Mouse (Mus musculus) CH12.LX (cell line): Measurements from ENCODE around the gene Dcp1b. TPM values are rescaled to one million over a fixed set of nuclear protein-coding genes. Genes with fewer than 3 reads are reported as not detected.
"Not testable (repeated sequence)": the region's sequence is repeated elsewhere in the genome, so short reads cannot be mapped to it uniquely, and the experiment has no call there.

ENCODE experiments used
- DNase-seq: peaks from one replicate; pipeline ENCODE4 v3.0.0-alpha.2; 2013; ENCODE audit errors: extremely low read depth
- H3K27ac ChIP-seq: 2 replicates; pipeline ENCODE4 v1.5.1; 2012; ENCODE audit warnings: low read depth, mild to moderate bottlenecking, control low read depth, moderate library complexity; ENCODE audit not compliant: insufficient read depth
- H3K27me3 ChIP-seq: replicated peaks from 2 replicates; pipeline ENCODE3; 2012; ENCODE audit warnings: inconsistent platforms
- H3K36me3 ChIP-seq, 2 experiments: replicated peaks in 1 of 2; 2 replicates each; pipeline versions ENCODE3 to v1.6.1; 2012; ENCODE audit warnings: inconsistent platforms in 1 of 2, low read length in 1 of 2, mild to moderate bottlenecking in 1 of 2, mixed read lengths in 1 of 2, moderate library complexity in 1 of 2; ENCODE audit not compliant: control insufficient read depth in 1 of 2, insufficient read depth in 1 of 2
- H3K4me1 ChIP-seq, 2 experiments: 2 replicates each; pipeline ENCODE4 v1.6.1; 2012; ENCODE audit warnings: inconsistent platforms in 1 of 2, moderate library complexity in 1 of 2; ENCODE audit not compliant: insufficient read depth in 2 of 2, control insufficient read depth in 1 of 2
- H3K4me2 ChIP-seq: 2 replicates; pipeline ENCODE4 v1.6.1; 2012; ENCODE audit warnings: low read depth, mild to moderate bottlenecking, control low read depth; ENCODE audit not compliant: poor library complexity, insufficient read depth, severe bottlenecking
- H3K4me3 ChIP-seq, 3 experiments: fragments of 150-350 bp in 1 of 3; sonication (generic) in 1 of 3; replicated peaks in 1 of 3; 2 replicates each; pipeline versions ENCODE3 to v1.5.1; 2011 to 2012; ENCODE audit warnings: low read depth in 2 of 3, low read length in 2 of 3, mild to moderate bottlenecking in 2 of 3, moderate library complexity in 2 of 3, control low read depth in 1 of 3, improper control_type of control experiment in 1 of 3, inconsistent platforms in 1 of 3, mixed read lengths in 1 of 3; ENCODE audit not compliant: poor library complexity in 1 of 3
- H3K79me2 ChIP-seq: replicated peaks from 2 replicates; pipeline ENCODE4 v1.6.1; 2012; ENCODE audit warnings: mild to moderate bottlenecking, moderate library complexity; ENCODE audit not compliant: control insufficient read depth, poor library complexity, insufficient read depth, severe bottlenecking; ENCODE audit errors: extremely low read depth
- H3K9ac ChIP-seq: 2 replicates; pipeline ENCODE4 v1.6.1; 2012; ENCODE audit warnings: low read depth, mild to moderate bottlenecking, control low read depth, moderate library complexity; ENCODE audit not compliant: insufficient read depth
- H3K9me3 ChIP-seq: replicated peaks from 2 replicates; pipeline ENCODE3; 2012; ENCODE audit warnings: low read length, inconsistent platforms, mixed read lengths
- CHD2 ChIP-seq: IDR thresholded peaks from 2 replicates; pipeline ENCODE4 v1.6.1; 2011; ENCODE audit warnings: low read length, improper control_type of control experiment
- CTCF ChIP-seq, 2 experiments: IDR thresholded peaks in 1 of 2; conservative IDR thresholded peaks in 1 of 2; 2 replicates each; pipeline ENCODE4 v1.5.1; 2011 to 2012; ENCODE audit warnings: low read depth in 2 of 2, low read length in 2 of 2, improper control_type of control experiment in 1 of 2, inconsistent platforms in 1 of 2, mild to moderate bottlenecking in 1 of 2, moderate library complexity in 1 of 2
- GABPA ChIP-seq: IDR thresholded peaks from 2 replicates; pipeline ENCODE4 v1.6.1; 2012; ENCODE audit warnings: low read depth, low read length, improper control_type of control experiment, inconsistent platforms; ENCODE audit not compliant: insufficient replicate concordance
- JUN ChIP-seq: IDR thresholded peaks from 2 replicates; pipeline ENCODE4 v1.6.1; 2011; ENCODE audit warnings: low read depth, mild to moderate bottlenecking, low read length, improper control_type of control experiment, moderate library complexity; ENCODE audit not compliant: insufficient read depth
- JUND ChIP-seq: conservative IDR thresholded peaks from 2 replicates; pipeline ENCODE4 v1.6.1; 2011; ENCODE audit warnings: low read depth, low read length, improper control_type of control experiment
- KAT2A ChIP-seq: IDR thresholded peaks from 2 replicates; pipeline ENCODE4 v1.6.1; 2012; ENCODE audit warnings: low read length, improper control_type of control experiment, inconsistent platforms; ENCODE audit not compliant: insufficient replicate concordance
- MAX ChIP-seq: IDR thresholded peaks from 2 replicates; pipeline ENCODE4 v1.6.1; 2011; ENCODE audit warnings: low read length, improper control_type of control experiment
- MAZ ChIP-seq: IDR thresholded peaks from 2 replicates; pipeline ENCODE4 v1.6.1; 2012; ENCODE audit warnings: low read depth, mild to moderate bottlenecking, inconsistent platforms, low read length, improper control_type of control experiment, moderate library complexity
- NELFE ChIP-seq: IDR thresholded peaks from 2 replicates; pipeline ENCODE4 v1.6.1; 2011; ENCODE audit warnings: low read depth, low read length, improper control_type of control experiment
- PAX5 ChIP-seq: IDR thresholded peaks from 2 replicates; pipeline ENCODE4 v1.6.1; 2012; ENCODE audit warnings: low read length, inconsistent platforms, mixed read lengths
- POLR2A ChIP-seq: IDR thresholded peaks from 2 replicates; pipeline ENCODE4 v1.6.1; 2011; ENCODE audit warnings: low read depth, mild to moderate bottlenecking, improper control_type of control experiment, low read length
- POLR2AphosphoS2 ChIP-seq: IDR thresholded peaks from 2 replicates; pipeline ENCODE4 v1.6.1; 2011; ENCODE audit warnings: low read depth, low read length, improper control_type of control experiment
- RAD21 ChIP-seq: IDR thresholded peaks from 2 replicates; pipeline ENCODE4 v1.6.1; 2011; ENCODE audit warnings: low read depth, mild to moderate bottlenecking, low read length, improper control_type of control experiment, moderate library complexity
- SIN3A ChIP-seq: IDR thresholded peaks from 2 replicates; pipeline ENCODE4 v1.6.1; 2012; ENCODE audit warnings: low read length, improper control_type of control experiment, inconsistent platforms
- SMC3 ChIP-seq: IDR thresholded peaks from 2 replicates; pipeline ENCODE4 v1.6.1; 2011; ENCODE audit warnings: low read depth, low read length, improper control_type of control experiment
- TBP ChIP-seq: conservative IDR thresholded peaks from 2 replicates; pipeline ENCODE4 v1.6.1; 2011; ENCODE audit warnings: low read depth, low read length, improper control_type of control experiment
- ZC3H11A ChIP-seq: IDR thresholded peaks from 2 replicates; pipeline ENCODE4 v1.6.1; 2012; ENCODE audit warnings: low read depth, mild to moderate bottlenecking, inconsistent platforms, low read length, improper control_type of control experiment
- ZNF384 ChIP-seq: IDR thresholded peaks from 2 replicates; pipeline ENCODE4 v1.6.1; 2012; ENCODE audit warnings: low read depth, low read length, improper control_type of control experiment, inconsistent platforms
- dilution Hi-C: fragments of 300-500 bp; cut with MboI; formaldehyde crosslinking; loops from 2 replicates; pipeline ENCODE4 v1.14.3; 2020; ENCODE audit warnings: low sequenced_read_pairs; ENCODE audit not compliant: extremely low pct_unique_long_range_greater_than_20kb, extremely low pct_ligation_motif_present
- in situ Hi-C: fragments of 300-500 bp; cut with MboI; formaldehyde crosslinking; loops from 3 replicates; pipeline ENCODE4 v1.14.3; 2019; ENCODE audit warnings: low sequenced_read_pairs, low pct_ligation_motif_present, low pct_unique_long_range_greater_than_20kb, mixed read lengths
- polyA plus RNA-seq: library from polyadenylated mRNA; unstranded; fragments of >175 nt; gene quantifications from 2 replicates; pipeline ENCODE4 v1.2.1, GENCODE M21; 2012; ENCODE audit warnings: low read depth; ENCODE audit not compliant: insufficient read length
- total RNA-seq, 2 experiments: library from RNA; depleted of rRNA; stranded (reverse); fragments of 300-350 nt in 1 of 2; fragments of >200 nt in 1 of 2; gene quantifications; 2 replicates each; pipeline ENCODE4 v1.2.3; 2012 to 2014

Dcp1b gene
- total and polyA plus RNA-seq, 3 experiments, result 1.6 to 2.5 (median 2.2) TPM

- Histone ChIP-seq H3K4me2 (no peak overlapping the region), H3K9me3 (no peaks in the 10 kb centered on the region), H3K36me3 (peaks cover 2% of the 10 kb centered on the region in 2 experiments), H3K4me3 (no peak overlapping the region), H3K27me3 (no peaks in the 10 kb centered on the region), H3K79me2 (no peaks in the 10 kb centered on the region), H3K27ac (no peak overlapping the region), H3K9ac (no peak overlapping the region), H3K4me1 (peaks cover 0 to 4% of the 10 kb centered on the region in 2 experiments; a peak in 1 of 4 replicates)
- dilution Hi-C loops, result no loop called here
- in situ Hi-C loops, result no loop called here
- no peak for DNase-seq
- TF ChIP-seq JUN, result no peak
- TF ChIP-seq CTCF (conservative IDR thresholded peaks at IDR 0.05 in 1 of 2, IDR thresholded peaks at IDR 0.05 in 1 of 2; ENCODE audit: low read depth in 2 of 2, low read length in 2 of 2), result no peak
- TF ChIP-seq SMC3, result no peak
- TF ChIP-seq SIN3A, result no peak
- TF ChIP-seq MAX, result no peak
- no peak for TF ChIP-seq POLR2AphosphoS2
- no peak for TF ChIP-seq NELFE
- TF ChIP-seq JUND, result no peak
- no peak for TF ChIP-seq TBP
- no peak for TF ChIP-seq CHD2
- no peak for TF ChIP-seq KAT2A
- no peak for TF ChIP-seq ZC3H11A
- TF ChIP-seq GABPA, result no peak
- TF ChIP-seq POLR2A, result no peak
- no peak for TF ChIP-seq MAZ
- no peak for TF ChIP-seq PAX5
Measured at GRCm38 (mm10) chr6:119204915-119205314, 29.9 kb downstream of the Dcp1b start.

GRCm38 (mm10) chr6:119206006-119206405, 31.0 kb downstream of the Dcp1b start:
- H3K4me3 ChIP-seq, H3K27me3 ChIP-seq, in situ Hi-C loops, H3K27ac ChIP-seq, H3K4me2 ChIP-seq, H3K9ac ChIP-seq, H3K36me3 ChIP-seq, H3K9me3 ChIP-seq, DNase-seq, H3K79me2 ChIP-seq, H3K4me1 ChIP-seq, dilution Hi-C loops: not testable (repeated sequence)

GRCm38 (mm10) chr6:119213375-119213774, 38.3 kb downstream of the Dcp1b start:
- Histone ChIP-seq H3K36me3 (peaks cover 10 to 20% of the 10 kb centered on the region in 2 experiments), H3K27me3 (no peaks in the 10 kb centered on the region), H3K27ac (no peak overlapping the region), H3K79me2 (no peaks in the 10 kb centered on the region), H3K4me2 (no peak overlapping the region), H3K9me3 (no peaks in the 10 kb centered on the region), H3K4me3 (no peak overlapping the region), H3K4me1 (no peaks in the 10 kb centered on the region), H3K9ac (no peak overlapping the region)
- TF ChIP-seq ZNF384 (no peak), JUN (no peak), RAD21 (no peak)
- DNase-seq, result no peak
- dilution Hi-C loops (no loop called here), in situ Hi-C loops (no loop called here)
